Mouse (Mus musculus) retina, postnatal 7 days (tissue): ENCODE measurements around the gene Stra6.

Experiments used
- DNase-seq: peaks from one replicate; pipeline ENCODE4 v3.0.0-alpha.2; 2012; ENCODE audit warnings: low read depth, low spot score

The Stra6 gene

DNA sequence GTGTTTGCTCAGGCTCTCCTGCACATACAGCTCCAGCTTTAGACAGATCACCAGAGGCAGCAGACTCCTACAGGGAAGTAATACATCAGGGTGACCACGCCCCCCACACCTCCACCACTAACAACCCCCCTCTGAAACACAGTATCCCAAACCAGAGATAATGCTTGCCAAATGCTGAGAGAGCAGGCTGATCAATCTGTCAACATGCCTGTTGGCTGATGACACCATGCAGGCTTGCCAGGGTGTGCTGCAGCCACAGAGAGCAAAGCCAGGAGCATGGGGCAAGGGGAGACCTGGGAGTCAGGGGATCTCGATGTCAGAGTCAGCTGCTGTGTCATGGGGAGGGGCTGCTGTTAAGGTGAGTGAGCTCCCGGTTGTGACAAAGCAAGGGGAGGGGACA is at the start of gene Stra6:
Stra6 (plus strand) TSS at position 258 of the 400 bp plus-strand sequence.
- no peak for DNase-seq

DNA sequence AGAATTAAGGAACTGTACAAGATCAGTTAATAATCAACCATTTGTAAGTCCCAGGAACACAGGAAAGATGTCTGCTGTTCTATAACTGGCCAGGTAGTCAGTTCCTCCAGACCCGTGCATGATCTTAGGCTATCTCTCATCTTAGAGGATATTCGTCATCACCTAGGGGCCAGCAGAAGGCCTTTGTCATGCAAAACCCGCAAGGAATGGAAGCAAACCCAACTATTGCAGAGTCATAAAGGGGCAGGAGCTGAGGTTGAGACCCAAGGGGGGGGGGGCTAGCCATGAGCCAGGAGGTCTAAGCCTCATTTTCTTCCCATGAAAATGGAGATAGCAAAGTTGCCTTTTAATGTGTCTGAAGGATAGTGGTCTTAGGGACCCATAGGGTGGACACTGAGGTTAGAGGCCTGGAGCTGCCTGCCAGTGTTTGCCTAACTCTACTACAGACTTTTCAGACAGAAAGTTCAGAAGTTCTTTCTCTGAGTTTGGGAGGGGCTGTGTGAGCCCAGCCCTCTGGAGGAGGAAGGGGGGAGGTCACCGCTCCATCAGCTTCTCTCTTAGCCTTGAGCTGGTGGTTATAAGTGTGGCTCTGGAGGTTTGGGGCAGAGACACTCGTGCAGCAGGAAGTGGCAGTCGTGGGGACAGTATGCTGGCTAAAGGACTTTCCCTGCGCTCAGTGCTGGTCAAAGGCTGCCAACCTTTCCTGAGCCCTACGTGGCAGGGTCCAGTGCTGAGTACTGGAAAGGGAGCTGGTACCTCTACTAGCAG is 49.0 kb upstream of the Stra6 start:
- no peak for DNase-seq

DNA sequence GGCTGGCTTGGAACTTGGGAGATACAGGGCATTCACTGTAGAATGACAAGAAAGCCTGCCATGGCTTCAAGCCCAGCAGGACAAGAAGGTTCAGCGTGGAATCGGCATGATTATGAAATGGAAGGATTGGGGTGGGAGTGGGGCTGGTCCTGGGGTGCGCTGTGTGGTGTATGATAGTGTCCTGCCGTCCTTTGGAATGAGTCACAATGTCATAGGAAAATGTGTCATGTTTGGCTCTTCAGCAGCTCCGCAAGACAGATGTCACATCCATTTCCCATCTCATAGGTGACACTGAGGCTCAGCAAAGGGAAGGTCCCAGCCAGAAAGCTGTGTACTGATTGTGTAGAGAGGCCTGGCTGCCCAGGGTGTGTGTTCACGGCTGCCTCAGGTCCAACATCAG is 47.7 kb upstream of the Stra6 start:
- no peak for DNase-seq

DNA sequence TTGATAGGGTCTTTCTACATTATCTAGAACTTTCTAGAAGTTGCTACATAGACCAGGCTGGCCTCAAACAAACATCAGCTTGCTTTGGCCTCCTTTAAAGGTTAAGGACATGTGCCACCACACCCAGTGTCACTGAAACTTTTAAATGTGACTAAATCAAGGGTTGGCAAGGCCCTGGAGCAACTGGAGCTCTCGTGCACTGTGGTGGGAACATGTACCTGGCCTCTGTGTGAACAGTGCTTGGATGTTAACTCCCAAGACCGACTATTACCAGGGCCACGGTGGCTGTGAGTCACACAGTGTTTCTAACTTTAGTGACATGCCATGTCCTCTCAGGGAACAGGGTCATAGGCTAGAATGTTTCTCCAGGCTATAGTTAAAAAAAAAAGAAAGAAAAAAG is 46.6 kb upstream of the Stra6 start:
- DNase-seq = no peak

DNA sequence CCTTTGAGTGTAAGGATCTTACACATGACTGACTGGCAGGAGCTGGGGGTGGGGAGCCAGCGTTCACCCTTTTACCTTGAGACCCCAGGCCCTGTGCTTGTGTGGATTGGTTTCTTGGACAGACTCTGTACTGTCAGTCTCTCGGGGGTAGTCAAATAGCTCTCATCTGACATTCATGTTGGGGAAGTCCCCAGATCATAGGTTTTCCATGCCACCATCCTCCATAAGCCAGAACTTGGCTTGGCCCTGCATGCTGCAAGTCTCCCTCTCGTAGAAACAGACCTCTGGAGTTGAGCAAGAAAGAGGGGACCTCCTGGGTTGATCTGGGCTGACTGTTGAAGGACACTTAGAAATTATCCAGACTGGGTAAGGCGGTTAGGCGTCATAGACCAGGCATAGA is 45.2 kb upstream of the Stra6 start:
- DNase-seq = no peak

DNA sequence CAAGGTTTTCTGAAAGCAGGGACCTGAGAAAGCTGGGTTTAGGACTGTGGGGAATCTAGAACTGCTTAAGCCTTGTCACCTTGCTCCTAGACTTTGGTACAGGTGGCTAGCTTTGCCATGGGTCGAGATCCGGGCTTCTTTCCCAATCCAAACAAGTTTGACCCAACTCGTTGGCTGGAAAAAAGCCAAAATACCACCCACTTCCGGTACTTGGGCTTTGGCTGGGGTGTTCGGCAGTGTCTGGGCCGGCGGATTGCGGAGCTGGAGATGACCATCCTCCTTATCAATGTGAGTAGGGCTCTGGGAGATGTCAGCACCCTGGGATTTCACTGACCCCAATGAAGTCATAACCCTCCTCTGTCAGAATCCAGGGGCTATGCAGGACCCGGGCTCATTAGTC is 37.6 kb upstream of the Stra6 start:
- DNase-seq = no peak

DNA sequence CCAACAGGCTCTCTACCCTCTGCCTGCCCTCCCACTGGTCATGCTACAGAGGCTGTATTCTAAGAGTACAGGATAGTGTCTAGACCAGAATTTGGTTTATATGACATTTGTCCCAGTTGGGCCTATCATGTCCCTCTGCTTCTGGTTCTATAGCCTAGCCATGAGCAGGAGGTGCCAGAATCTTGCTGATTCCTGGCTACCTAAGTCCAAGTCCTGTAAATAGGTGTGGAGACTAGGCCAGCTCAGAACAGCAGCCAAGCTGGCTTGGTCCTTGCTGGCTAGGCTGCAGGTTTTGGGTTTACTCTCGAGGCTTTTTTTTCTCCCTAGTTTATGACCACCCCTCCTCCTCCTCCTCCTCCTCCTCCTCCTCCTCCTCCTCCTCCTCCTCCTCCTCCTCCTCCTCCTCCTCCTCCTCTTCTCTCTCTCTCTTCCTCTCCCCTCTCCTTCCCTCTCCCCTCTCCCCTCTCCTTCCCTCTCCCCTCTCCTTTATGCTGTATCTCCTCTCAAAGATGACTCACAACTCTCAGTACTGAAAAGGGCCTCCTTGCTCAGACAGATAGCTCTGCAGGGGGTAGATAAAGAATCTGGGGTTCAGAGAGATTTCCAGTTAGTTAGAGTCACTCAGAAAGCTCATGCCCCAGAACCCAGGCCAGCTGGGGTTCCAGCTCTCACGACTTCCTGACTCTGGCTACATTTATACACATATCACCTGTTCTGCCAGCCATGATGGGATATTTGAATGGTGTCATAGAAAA is 36.0 kb upstream of the Stra6 start:
- DNase-seq = no peak

DNA sequence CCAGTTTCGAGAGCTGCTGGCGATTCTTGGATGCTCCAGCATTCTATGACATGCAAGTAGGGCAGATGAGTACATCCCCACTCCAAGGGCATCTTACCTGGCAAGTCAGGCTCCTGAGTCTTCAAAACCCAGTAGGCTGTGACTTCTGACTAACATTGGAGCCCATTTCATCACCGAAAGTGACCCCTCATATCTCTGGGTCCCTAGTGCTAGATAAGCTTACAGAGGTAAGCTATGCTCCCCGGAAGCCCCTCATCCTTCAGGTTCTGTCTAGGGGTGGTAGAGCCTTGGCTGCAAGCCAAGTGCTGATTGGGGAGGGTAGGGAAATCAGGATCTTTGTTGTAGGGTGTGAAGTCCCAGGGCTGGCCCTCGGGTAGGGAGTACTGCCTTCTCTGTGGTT is 34.7 kb upstream of the Stra6 start:
- no peak for DNase-seq

DNA sequence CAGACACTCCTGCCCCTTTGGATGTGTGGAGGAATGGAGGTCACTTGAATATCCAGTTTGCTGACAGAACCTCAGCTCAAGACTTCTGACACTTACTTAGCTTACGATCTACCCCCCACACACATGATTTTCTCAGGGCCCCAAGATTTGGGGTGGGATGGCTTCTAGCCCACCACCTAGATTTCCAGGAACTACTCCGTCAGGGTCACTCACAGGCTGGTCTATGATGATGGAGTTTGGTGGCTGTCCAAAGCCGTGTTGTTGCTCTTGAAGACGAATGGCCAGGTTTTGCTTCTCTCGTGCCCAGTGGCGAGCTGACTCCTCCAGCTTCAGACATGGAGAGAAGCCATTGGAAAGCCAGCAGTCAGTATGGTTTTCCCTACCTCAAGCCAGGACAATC is 34.0 kb upstream of the Stra6 start:
- DNase-seq = no peak

DNA sequence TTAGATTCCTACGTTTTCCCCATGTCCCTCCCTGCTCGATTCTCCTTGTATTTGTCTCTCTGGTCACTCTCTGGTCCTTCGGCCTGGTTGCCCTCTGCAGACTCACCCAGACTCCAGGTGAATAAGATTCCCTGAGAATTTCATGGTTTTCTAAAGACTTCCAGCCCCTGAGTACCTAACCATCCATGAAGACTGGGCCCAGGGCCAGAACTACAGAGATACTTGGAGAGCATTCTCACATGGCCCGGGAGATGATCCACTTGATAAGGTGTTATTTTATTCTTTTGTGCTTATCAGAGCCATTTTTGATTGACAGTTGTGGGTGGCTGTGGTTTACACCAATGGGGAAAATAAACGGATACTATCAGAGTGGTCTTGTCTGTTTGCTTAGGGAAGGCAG is 31.7 kb upstream of the Stra6 start:
- no peak for DNase-seq

DNA sequence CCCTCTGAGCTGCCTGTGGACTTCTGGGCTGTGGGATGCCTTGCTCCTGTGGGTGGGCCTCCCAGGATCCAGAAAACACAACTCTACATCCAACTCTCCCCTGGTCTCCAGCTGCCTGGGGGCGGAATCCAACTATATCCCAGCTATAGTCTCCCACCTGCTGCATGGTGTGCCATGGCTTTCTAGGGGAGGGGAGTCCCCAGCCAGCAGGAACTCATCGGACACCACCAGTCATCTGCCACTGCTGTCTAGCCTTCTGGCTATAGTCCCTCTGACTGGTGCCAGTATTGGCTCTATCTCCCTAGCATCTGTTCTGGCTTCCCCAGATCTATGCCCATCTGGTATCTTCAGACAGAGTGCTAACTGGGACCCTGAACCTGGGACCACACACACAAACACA is 28.1 kb upstream of the Stra6 start:
- DNase-seq = no peak

DNA sequence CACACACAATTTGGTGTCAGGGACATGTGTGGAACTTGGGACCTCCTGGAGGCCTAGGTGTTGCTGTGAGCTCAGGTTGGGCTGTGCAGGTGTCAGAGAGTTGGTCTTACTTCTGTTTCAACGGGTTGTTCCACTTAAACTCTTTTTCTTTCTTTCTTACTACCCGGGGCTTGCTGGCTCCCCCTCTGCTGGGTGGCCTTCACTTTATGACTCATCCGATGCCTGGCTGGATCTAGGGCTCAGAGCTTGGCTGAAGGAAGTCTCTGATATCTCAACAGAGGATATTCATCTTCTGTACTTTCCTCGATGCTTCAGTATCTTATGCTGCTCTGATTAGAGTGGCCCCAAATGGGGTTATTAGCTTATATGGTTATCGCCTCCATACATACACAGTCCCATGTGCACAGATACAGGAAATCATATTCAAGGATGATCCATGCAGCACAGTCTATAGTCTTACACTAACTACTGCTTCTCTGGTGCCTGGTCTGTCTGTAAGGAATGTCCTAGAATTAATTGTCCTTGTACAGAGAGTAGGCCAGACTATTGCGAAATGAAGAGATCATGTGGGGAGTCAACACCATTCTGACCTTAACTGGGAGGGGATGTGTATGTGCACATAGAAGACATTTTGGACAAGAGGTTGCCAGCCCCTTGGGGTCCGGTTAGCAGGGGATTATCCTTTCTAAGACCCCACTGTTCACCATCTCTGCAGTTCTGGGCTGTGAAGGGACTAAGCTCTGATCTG is 27.5 kb upstream of the Stra6 start:
- DNase-seq = no peak

DNA sequence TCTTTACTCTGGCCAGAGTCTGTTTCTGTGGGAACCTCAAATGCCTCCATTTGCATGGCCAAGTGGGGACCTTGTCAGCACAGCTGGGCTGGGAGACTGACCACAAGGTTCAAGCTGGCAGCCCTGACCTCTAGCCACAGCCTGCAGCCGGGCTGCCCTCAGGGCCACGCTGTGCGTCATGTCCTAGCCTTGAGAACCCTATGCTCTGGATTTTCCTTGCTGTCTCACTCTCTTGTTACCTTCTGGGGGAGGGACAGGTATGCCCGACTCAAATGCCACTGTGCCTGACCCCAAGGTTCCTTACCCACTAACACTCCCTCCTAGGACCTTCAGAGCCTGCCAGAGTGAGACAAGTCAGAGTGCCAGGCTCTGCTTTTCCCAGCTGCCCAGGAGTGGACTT is 26.6 kb upstream of the Stra6 start:
- DNase-seq = no peak

DNA sequence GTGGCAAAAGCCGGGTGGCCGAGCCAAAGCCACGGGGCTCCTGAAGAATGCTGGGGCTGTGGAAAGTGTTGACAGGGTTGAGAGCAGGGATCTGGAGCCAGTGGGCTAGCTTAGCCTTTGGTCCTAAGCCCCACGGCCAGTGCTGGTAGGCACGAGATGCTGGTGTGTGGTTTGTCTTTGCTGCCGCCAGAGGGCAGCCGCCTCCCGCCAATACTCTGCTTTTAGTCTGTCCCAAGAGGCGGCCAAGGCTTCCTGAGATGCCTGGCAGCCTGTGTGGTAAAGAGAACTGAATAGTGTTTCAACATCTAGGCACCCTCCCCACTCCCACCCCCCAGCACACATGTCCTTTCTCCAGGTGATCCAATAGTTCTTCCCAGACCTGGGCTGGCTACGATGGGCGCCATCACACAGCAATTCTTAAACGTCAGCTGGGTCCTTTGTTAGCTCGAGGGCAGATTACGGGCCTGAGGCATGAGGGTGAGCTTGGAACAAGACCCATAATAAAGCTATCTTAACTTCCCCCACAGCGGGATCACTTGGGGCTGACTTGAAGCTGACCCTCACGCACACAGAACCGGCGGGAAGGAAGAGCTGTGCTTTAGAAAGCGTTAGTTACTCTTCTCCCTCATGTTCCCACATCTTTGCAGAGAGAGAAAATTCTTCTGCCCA is 25.0 kb upstream of the Stra6 start:
- peak; percentile 63 for DNase-seq

DNA sequence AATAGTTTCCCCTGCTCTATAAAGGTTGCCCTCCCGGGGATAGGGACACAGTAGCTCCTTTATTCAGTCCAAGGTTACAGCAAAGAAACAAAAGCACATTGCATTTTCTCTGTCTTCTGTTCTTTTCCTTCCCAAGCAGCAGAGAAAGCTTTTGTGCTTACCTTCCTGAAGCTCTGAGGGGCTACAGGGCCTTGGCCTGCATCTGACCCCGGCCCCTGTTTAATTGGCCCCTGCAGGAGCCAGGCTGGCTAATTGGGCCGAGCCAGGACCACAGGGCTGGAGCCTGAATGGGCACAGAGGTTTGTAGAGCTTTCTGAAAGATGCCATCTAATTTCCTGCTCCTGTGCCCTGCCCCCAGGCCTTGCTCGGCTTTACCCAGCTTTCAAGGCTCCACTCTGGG is 22.6 kb upstream of the Stra6 start:
- no peak for DNase-seq

DNA sequence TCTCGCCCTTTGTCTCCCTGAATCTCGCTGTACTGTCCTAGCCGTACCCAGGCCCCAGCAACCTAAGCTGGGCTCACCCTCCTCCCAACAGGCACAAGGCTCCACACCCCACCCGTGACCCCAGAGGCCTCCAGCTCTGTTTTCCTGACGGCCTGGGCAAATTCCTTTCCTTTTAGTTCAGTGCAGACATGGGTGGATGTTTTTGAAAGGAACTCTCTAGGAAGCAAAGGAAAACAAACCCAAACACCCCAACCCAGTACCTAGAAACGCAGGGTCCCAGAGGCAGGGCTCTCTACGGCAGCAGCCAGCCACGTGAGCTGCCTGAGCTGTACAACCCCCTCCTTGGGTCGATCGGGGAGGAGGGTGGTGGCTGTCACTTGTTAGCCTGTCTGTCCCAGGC is 21.2 kb upstream of the Stra6 start:
- DNase-seq = no peak

DNA sequence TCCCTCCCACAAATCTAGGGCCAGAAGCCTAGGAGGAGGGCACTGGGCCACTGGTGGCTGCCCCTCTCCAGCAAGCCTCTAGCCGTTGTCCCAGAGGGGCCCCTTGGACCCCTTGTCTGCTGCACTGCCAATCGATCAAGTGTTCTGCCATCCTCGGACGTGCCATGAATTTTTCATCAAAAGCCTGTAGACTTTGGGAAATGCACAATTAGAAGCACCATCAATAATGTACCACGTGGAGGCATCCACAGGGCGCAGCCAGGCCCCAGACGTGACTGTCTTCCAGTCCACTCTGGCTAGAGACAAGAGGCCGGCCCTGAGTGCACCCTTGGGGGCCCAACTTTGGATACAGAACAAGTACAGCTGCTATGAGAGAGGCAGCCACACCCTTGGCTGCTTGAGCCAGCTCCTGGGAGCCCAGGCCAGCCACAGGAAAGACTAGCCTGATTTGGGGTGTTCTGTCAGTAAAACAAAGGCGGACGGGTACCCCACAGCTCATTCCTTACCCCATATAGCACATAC is 20.0 kb upstream of the Stra6 start:
- no peak for DNase-seq

DNA sequence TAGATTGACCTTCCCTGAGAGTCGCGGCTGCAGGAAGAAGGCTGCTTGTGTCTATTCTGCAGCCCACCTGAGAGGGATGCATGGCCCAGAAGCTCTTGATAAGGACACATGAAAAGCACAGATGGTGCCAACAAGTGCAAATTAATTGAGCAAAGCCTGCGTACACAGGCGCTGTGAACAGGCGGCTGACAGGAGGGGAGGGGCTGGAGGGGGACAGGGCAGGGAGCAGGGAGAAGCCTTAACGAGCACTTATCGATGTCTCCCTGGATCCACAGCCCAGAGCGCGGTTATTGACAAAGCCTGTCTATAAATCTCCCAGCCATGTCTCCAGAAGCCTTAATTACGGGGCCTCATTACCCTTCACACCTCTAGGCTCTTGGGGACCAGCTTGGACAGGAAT is 18.8 kb upstream of the Stra6 start:
- DNase-seq = no peak

DNA sequence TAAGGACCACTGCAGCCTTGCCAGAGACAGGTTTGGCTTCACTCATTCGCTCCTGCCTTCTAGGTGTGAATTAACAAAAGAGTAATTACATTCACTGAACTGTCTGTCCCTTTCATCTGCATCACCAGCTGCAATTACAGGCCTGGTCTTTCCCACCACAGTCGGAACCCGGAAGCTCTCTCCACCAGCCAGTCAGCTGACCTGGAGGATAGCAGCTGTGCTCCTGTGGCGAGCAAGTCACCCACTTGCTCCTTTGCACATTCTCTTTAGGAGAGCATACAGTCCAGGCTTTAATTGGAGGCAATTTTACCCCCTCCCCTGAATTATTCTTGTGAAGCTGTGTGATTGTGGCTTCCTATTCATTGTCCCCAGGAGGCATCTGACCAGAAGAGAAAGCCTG is 17.9 kb upstream of the Stra6 start:
- no peak for DNase-seq

DNA sequence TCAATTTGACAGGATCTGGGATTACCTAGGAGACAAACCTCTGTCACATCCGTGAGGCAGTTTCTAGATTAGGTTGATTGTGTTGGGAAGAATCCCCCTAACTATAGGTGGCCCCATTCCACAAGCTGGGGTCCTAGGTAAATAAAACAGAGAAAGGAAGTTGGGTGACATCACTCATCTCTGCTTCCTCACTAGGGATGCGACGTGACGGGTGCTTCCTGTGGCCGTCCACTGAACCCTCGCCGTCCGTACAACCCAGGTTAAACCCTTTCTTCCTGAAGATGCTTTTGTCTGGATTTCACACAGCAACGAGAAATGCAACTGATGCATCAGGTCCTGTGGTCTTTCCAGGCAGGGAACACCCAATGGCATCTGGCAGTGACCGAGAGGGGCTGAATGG is 16.5 kb upstream of the Stra6 start:
- DNase-seq = no peak

DNA sequence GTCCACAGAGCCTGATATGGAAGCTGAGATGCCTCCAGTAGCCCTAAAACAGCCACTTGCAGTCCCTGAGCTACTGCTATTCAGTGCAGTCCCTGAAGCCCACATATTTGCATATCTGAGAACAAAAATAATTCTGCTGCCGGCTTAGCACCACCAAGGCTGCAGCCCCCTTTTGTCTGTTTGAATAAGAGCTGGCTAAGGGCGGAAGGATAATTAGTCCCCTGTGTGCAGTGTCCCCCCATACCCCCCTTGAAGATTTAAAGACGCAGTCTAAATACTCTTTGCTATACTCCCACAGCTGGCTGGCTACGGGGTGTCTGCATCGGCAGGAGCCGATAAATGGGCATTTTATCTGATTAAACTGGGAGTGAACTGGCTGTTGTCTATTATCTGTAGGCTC is 15.0 kb upstream of the Stra6 start:
- DNase-seq = no peak

DNA sequence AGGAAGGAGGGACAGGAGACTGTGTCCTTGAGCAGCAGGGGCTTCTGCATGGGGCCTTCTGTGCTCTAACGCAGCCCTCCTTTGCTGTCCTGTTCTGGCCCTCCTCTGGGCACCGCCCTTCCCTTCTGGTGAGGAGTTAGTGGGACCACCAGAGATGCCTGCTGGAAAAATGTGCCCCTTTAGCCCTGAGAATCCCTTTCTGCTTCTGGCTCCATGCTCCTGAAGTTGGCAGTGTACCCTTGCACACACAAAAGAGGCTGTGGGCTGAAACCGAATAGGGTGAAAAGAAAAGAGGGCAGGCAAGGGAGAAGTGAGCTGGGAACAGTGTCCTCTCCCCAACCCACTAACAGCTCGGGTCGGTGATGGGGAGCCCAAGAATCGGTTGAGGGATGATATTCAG is 14.4 kb upstream of the Stra6 start:
- DNase-seq = no peak
